Mouse (Mus musculus): ENCODE measurements around the gene Slc24a3. TPM values are rescaled to one million over a fixed set of nuclear protein-coding genes. Genes with fewer than 3 reads are reported as not detected.

Gene Slc24a3
- not detected in 4 replicates for total RNA-seq (2023)

DNA sequence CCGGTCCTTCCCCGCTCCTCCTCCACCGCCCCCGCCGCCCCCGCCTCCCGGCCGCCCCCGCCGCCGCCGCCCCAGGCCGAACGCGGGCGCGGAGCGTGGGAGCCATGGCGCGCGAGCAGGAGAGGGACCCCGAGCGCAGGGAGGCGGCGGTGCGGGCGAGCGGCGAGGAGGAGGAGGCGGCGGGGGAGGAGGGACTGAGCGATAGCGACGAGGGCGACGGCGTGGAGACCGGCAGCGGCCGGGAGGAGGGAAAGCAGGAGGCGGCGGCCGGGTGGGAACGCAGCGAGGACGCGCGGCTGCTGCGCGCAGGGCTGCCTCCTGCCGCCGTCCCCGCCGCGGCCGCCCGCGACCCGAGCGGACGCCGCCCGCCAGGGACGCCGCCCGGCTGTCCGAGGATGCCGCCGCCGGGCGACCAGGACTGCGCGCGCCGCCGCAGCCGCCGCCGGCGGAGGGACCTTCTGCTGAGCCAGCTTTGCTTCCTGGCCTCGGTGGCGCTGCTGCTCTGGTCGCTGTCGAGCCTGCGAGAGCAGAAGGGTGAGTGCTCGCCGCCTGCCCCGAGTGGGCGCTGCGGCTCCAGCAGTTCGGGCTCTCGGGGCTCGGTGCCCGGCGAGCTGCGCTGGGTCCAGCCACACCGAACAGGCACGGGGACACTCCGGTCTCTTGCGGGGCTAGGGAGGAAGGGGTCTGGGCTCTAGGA lies at the start of gene Slc24a3:
Gene Slc24a3 (plus strand): TSS at position 91 of the 697 bp plus-strand sequence.

DNA sequence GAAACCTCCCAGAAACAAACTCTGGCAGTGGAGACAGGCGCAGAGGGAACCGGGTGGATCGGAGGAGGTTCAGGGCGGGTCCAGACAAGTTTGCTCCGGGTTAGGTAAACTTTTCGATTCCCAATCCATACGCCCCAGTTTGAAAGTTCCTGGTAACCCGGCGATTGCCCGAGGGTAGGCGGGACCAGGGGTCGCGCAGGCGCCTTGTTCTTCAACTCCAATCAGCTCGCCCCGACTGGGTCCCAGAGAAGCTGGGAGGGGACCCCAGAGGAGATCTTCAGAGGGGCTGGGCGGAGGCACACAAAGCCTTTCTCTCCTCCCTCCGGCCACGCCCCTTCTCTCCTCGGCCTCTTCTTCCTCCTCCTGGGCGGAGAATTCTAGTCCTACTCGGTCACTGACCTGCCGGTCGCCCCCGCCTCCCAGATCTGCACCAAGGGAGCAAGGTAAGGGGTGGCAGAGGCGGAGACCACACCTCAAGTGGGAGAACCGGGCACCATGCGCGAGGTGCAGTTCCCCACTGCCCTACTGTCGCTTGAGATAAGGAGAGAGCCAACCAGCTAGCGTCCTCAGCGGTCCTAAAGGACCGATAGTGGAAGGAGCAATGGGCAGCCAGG lies 507.7 kb downstream of the Slc24a3 start, which contains the start of gene Rin2:
Gene Rin2 (plus strand): TSS at position 74 of the 614 bp plus-strand sequence.

